Mouse (Mus musculus) stomach, postnatal 0 days (tissue): ENCODE results near the gene Cdk10.

ENCODE experiments used
- CTCF ChIP-seq: IDR thresholded peaks from 2 replicates; pipeline ENCODE4 v1.5.1; 2016; ENCODE audit warnings: antibody characterized with exemption, low read depth, mild to moderate bottlenecking, moderate library complexity
- EP300 ChIP-seq: optimal IDR thresholded peaks from 2 replicates; pipeline ENCODE3; 2016; ENCODE audit warnings: antibody characterized with exemption

DNA sequence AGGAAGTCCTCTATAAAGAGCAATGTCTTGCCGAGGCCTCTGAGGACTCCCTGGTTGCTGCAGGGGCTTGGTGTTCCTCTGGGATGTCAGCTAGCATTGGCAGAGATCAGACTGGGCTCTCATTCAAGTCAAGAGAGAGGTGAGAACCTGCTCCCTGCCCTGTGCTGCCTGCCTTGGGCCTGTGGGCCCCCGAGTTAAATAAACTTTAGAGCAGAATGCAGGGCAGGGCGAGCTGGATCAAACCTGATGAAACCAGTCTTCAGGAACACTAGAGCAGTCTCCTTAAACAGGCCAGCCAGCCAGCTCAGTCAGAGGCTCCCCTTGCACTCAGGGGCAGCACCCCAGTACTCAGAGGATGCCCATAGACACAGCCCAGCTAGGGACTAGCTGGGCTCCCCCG is 47.3 kb downstream of the Cdk10 start:
- TF ChIP-seq CTCF: no peak
- TF ChIP-seq EP300: no peak
